Mouse (Mus musculus): ENCODE measurements around the gene Rasa4. TPM values are rescaled to one million over a fixed set of nuclear protein-coding genes. Genes with fewer than 3 reads are reported as not detected.

Gene Rasa4
- 38.1 and 43.0 TPM in 2 replicates for polyA plus RNA-seq (2012; rRNA removed)

DNA sequence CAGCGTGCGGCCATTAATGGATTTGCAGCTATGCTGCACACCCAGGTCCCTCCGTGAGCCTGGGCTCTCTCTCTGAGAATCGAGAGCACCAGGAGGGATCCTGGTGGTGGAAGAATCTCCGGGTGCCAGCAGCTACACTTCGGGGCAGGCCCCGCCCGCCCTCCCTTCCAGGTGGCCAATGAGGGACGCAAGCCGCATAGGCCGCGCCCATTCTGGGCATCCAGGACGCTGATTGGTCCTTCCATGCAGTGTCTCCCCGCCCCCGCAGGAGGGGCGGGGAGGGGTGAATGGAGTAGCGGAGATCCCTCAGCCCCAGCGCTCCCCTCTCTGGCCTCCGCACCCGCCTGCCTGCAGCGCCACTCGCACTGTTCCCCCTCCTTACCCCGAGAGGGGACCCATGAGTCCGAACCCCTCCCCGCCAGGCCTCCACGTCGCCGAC lies at the start of gene Rasa4:
TSS of gene Rasa4 (plus strand) at position 248 of the 439 bp plus-strand sequence.
- under 1% methylated on average over 28 of the region's 28 CpGs for WGBS
- TF ChIP-seq CTCF (IDR thresholded peaks at IDR 0.05; ENCODE audit: extremely low read depth, insufficient read depth, insufficient read length, insufficient replicate concordance) (no peak), POLR2A (IDR thresholded peaks at IDR 0.05; ENCODE audit: low read depth, low read length) (peak; percentile 21; the same call in 1 of the 2 replicates)
- peak within 1 kb of the TSS; percentile 82 for H3K4me3 ChIP-seq (ENCODE audit: extremely low read depth, insufficient read depth, insufficient read length)
- DNase-seq (ENCODE audit: low read depth in 1 of 2, low spot score in 2 of 2) = peak; percentile 89 to 92
- H3K4me1 ChIP-seq (ENCODE audit: control insufficient read depth, insufficient read depth, insufficient read length) = peaks cover 9% of the 10 kb centered on the region; the same call in 1 of the 2 replicates
- H3K36me3 ChIP-seq (ENCODE audit: control insufficient read depth, insufficient read depth, low read length) = no peaks in the 10 kb centered on the region
- no peaks in the 10 kb centered on the region for H3K27me3 ChIP-seq (ENCODE audit: control insufficient read depth, insufficient read depth, low read length)
- H3K27ac ChIP-seq (ENCODE audit: insufficient read depth, low read length) = peak within 1 kb of the TSS; percentile 61

DNA sequence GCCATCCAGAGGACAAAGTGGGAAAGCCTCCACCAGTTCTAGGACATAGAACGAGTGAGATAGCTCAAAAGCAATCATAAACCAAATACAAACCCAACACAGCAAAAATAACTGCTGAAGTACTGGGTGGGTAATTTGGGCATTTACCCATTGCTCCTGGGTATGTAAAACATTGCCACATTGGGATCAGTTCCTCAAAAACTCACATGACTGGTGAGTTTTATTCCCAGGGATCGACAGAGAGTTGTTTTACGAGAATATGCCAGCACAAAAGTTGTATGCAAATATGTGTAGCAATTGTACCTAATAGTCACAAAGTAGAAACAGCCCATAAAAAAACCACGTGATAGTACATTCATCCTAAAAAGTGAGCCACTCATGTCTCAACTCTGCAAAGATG lies 48.8 kb upstream of the Rasa4 start:
- Histone ChIP-seq H3K27me3 (ENCODE audit: control insufficient read depth, insufficient read depth, low read length) (no peaks in the 10 kb centered on the region), H3K27ac (ENCODE audit: insufficient read depth, low read length) (no peak overlapping the region), H3K4me1 (ENCODE audit: control insufficient read depth, insufficient read depth, insufficient read length) (peaks cover under 1% of the 10 kb centered on the region; the same call in 1 of the 2 replicates), H3K36me3 (ENCODE audit: control insufficient read depth, insufficient read depth, low read length) (peaks cover 17% of the 10 kb centered on the region), H3K4me3 (ENCODE audit: extremely low read depth, insufficient read depth, insufficient read length) (no peak overlapping the region)
- TF ChIP-seq CTCF (IDR thresholded peaks at IDR 0.05; ENCODE audit: extremely low read depth, insufficient read depth, insufficient read length, insufficient replicate concordance) (no peak), POLR2A (IDR thresholded peaks at IDR 0.05; ENCODE audit: low read depth, low read length) (no peak)
- 61% methylated on average over 4 of the region's 4 CpGs for WGBS
- no peak for DNase-seq (ENCODE audit: low read depth in 1 of 2, low spot score in 2 of 2)

DNA sequence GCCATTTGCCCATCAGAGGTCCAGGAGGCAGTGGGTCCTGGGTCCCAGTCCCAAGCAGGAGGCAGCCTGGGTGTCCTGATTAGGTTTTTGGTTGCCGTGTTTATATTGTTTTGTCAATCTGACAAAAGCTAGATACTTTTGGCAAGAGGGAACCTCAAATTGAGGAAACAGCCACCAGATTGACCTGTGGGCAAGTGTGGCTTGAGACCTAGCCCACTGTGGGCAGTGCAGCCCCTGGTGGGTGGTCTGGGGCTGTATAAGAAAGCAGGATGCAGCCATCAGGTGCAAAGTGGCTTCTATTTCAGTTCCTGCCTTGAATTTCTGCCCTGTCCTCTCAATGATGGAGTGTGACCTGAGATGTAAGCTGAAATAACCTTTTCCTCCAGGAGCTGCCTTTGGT lies 48.4 kb upstream of the Rasa4 start:
- no peak for TF ChIP-seq CTCF (IDR thresholded peaks at IDR 0.05; ENCODE audit: extremely low read depth, insufficient read depth, insufficient read length, insufficient replicate concordance)
- no peak for TF ChIP-seq POLR2A (IDR thresholded peaks at IDR 0.05; ENCODE audit: low read depth, low read length)

DNA sequence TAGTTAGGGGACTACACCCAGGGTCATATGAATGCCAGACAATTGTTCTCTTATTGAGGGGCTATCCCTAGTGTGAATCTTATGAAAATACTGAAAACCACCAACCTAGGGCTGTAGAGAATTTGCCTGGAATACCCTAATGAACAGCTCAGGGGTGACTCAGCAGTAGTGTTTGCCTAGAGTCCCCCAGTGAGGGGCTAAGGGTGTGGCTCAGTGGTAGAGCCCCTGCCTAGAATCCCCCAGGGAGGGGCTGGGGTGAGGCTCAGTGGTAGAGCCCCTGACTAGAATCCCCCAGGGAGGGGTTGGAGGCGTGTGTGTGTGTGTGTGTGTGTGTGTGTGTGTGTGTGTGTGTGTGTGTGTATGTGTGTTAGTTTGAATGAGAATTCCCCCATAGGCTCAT lies 47.0 kb upstream of the Rasa4 start:
- DNase-seq (ENCODE audit: low read depth in 1 of 2, low spot score in 2 of 2) = no peak
- no peak for TF ChIP-seq CTCF (IDR thresholded peaks at IDR 0.05; ENCODE audit: extremely low read depth, insufficient read depth, insufficient read length, insufficient replicate concordance)
- no peak for TF ChIP-seq POLR2A (IDR thresholded peaks at IDR 0.05; ENCODE audit: low read depth, low read length)
- Histone ChIP-seq H3K4me3 (ENCODE audit: extremely low read depth, insufficient read depth, insufficient read length) (no peak overlapping the region), H3K27ac (ENCODE audit: insufficient read depth, low read length) (no peak overlapping the region), H3K36me3 (ENCODE audit: control insufficient read depth, insufficient read depth, low read length) (peaks cover 4% of the 10 kb centered on the region), H3K27me3 (ENCODE audit: control insufficient read depth, insufficient read depth, low read length) (no peaks in the 10 kb centered on the region), H3K4me1 (ENCODE audit: control insufficient read depth, insufficient read depth, insufficient read length) (peaks cover 11% of the 10 kb centered on the region; the same call in 1 of the 2 replicates)
- WGBS = 67% methylated on average over 1 of the region's 1 CpGs

More for the DNA sequence above, 48.4 kb upstream of the Rasa4 start:
- Histone ChIP-seq H3K27me3 (ENCODE audit: control insufficient read depth, insufficient read depth, low read length) (no peaks in the 10 kb centered on the region), H3K36me3 (ENCODE audit: control insufficient read depth, insufficient read depth, low read length) (peaks cover 14% of the 10 kb centered on the region), H3K4me3 (ENCODE audit: extremely low read depth, insufficient read depth, insufficient read length) (no peak overlapping the region), H3K27ac (ENCODE audit: insufficient read depth, low read length) (no peak overlapping the region), H3K4me1 (ENCODE audit: control insufficient read depth, insufficient read depth, insufficient read length) (peaks cover 3% of the 10 kb centered on the region; the same call in 1 of the 2 replicates)
- DNase-seq (ENCODE audit: low read depth in 1 of 2, low spot score in 2 of 2) = no peak
- 55% methylated on average over 1 of the region's 1 CpGs for WGBS

DNA sequence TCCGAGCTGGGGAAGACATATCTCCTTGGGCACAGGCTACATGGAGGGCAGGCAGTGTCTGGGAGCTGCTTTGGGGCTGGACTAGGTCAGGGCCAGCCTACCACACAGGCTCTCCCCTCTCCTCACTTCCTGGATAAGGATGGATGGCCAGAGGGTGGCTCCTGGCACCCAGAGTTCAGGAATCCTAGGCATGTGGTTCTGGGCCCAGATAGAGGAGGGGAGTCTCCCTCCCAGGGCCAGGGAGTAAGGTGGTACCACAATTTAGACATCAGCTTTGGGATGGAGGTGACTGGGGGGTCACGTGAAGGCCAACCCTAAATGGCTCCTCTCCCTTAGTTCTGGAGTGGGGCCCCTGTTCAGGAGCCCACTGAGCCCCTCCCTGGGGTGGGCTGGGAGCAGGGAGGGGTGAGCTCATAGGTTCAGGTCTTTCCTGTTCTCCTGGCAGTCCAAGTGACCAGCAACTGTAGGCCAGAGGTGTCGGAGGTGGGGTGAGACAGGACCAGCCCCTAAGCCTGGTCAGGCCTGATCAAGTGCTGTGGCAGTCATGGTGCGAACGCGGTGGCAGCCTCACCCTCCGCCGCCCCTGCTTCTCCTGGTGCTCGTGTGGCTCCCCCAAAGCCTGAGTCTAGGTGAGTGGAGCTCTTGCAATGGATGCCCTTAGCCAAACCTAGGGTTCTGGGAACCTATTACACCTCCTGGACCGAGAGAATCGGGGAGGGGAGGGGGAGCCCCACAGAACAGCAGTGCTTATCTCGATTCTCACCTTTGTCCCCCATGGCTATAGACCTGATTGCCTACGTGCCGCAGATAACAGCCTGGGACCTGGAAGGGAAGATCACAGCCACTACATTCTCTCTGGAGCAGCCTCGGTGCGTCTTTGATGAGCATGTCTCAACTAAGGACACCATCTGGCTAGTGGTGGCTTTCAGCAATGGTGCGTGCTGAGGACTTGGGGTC lies 45.2 kb upstream of the Rasa4 start, which contains the start of gene Upk3b:
TSS of gene Upk3b (plus strand) at position 239 of the 957 bp plus-strand sequence.
- peaks cover 11% of the 10 kb centered on the region; the same call in 1 of the 2 replicates for H3K4me1 ChIP-seq (ENCODE audit: control insufficient read depth, insufficient read depth, insufficient read length)
- H3K4me3 ChIP-seq (ENCODE audit: extremely low read depth, insufficient read depth, insufficient read length) = no peak within 1 kb of the TSS
- 83% methylated on average over 17 of the region's 17 CpGs for WGBS
- no peaks in the 10 kb centered on the region for H3K36me3 ChIP-seq (ENCODE audit: control insufficient read depth, insufficient read depth, low read length)
- no peaks in the 10 kb centered on the region for H3K27me3 ChIP-seq (ENCODE audit: control insufficient read depth, insufficient read depth, low read length)
- H3K27ac ChIP-seq (ENCODE audit: insufficient read depth, low read length) = no peak within 1 kb of the TSS
- TF ChIP-seq CTCF (IDR thresholded peaks at IDR 0.05; ENCODE audit: extremely low read depth, insufficient read depth, insufficient read length, insufficient replicate concordance) (no peak), POLR2A (IDR thresholded peaks at IDR 0.05; ENCODE audit: low read depth, low read length) (no peak)
- DNase-seq (ENCODE audit: low read depth in 1 of 2, low spot score in 2 of 2) = no peak

DNA sequence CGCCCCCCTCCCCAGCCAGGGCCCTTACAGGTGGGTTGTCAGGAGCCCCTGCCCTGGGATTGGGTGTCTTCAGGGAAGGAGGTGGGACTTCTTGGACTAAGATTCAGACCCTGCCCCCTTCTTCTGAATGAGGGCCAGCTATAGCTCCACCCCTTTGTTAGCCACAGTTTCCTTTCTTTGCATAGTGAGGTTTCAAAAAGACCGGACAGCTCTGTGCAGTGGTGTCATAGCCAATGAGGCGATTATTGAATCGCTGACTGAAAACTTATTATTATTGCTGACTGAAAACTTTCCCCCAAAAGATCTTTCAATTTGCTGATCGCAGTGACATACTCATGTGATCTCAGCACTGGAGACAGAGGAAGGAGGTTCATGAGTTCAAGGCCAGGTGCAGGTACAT lies 43.5 kb upstream of the Rasa4 start:
- H3K4me3 ChIP-seq (ENCODE audit: extremely low read depth, insufficient read depth, insufficient read length) = no peak overlapping the region
- WGBS = 15% methylated on average over 5 of the region's 5 CpGs
- H3K27me3 ChIP-seq (ENCODE audit: control insufficient read depth, insufficient read depth, low read length) = no peaks in the 10 kb centered on the region
- H3K4me1 ChIP-seq (ENCODE audit: control insufficient read depth, insufficient read depth, insufficient read length) = peaks cover 11% of the 10 kb centered on the region; the same call in 1 of the 2 replicates
- DNase-seq (ENCODE audit: low read depth in 1 of 2, low spot score in 2 of 2) = peak in 1 of 2 experiments; percentile 9
- no peak overlapping the region for H3K27ac ChIP-seq (ENCODE audit: insufficient read depth, low read length)
- H3K36me3 ChIP-seq (ENCODE audit: control insufficient read depth, insufficient read depth, low read length) = no peaks in the 10 kb centered on the region
- TF ChIP-seq CTCF (IDR thresholded peaks at IDR 0.05; ENCODE audit: extremely low read depth, insufficient read depth, insufficient read length, insufficient replicate concordance) = no peak
- TF ChIP-seq POLR2A (IDR thresholded peaks at IDR 0.05; ENCODE audit: low read depth, low read length) = no peak
